Mouse (Mus musculus) lung, adult 2 months (tissue): ENCODE measurements around the gene Cap2.

Experiments
- CTCF ChIP-seq: fragments of 200-500 bp; IDR thresholded peaks from 2 replicates; pipeline ENCODE4 v1.5.1; 2011; ENCODE audit warnings: mild to moderate bottlenecking, low read length, control low read depth; ENCODE audit not compliant: insufficient read depth
- POLR2A ChIP-seq: fragments of 200-500 bp; IDR thresholded peaks from 2 replicates; pipeline ENCODE4 v1.6.1; 2011; ENCODE audit warnings: low read depth, mild to moderate bottlenecking, control low read depth, low read length, borderline replicate concordance; ENCODE audit errors: extremely low read depth

GRCm38 (mm10) chr13:46527340-46527739, 25.7 kb downstream of the Cap2 start:
- TF ChIP-seq CTCF (no peak), POLR2A (no peak)
